Mouse (Mus musculus) MEL (cell line): ENCODE measurements around the gene Fmnl1.

ENCODE experiments used
- CHD2 ChIP-seq: IDR thresholded peaks from 2 replicates; pipeline ENCODE4 v1.6.1; 2011; ENCODE audit warnings: low read length, improper control_type of control experiment
- CTCF ChIP-seq, 3 experiments: IDR thresholded peaks in 2 of 3; conservative IDR thresholded peaks in 1 of 3; 2 replicates each; pipeline ENCODE4 v1.5.1; 2011 to 2012; ENCODE audit warnings: low read length in 3 of 3, low read depth in 2 of 3, mild to moderate bottlenecking in 2 of 3, improper control_type of control experiment in 1 of 3, inconsistent platforms in 1 of 3, mixed read lengths in 1 of 3, moderate library complexity in 1 of 3; ENCODE audit not compliant: control insufficient read depth in 1 of 3, insufficient read depth in 1 of 3, poor library complexity in 1 of 3, severe bottlenecking in 1 of 3
- E2F4 ChIP-seq: IDR thresholded peaks from 2 replicates; pipeline ENCODE4 v1.6.1; 2011; ENCODE audit warnings: low read depth, low read length, improper control_type of control experiment, borderline replicate concordance
- ELF1 ChIP-seq: IDR thresholded peaks from 2 replicates; pipeline ENCODE4 v1.6.1; 2014; ENCODE audit warnings: low read depth, mild to moderate bottlenecking, inconsistent platforms, low read length, improper control_type of control experiment, moderate library complexity
- EP300 ChIP-seq, 2 experiments: IDR thresholded peaks; 2 replicates each; pipeline ENCODE4 v1.6.1; 2011; ENCODE audit warnings: improper control_type of control experiment in 2 of 2, low read length in 2 of 2, low read depth in 1 of 2, mild to moderate bottlenecking in 1 of 2
- GATA1 ChIP-seq: IDR thresholded peaks from 2 replicates; pipeline ENCODE4 v1.6.1; 2011; ENCODE audit warnings: low read depth, low read length, improper control_type of control experiment
- JUND ChIP-seq: IDR thresholded peaks from 2 replicates; pipeline ENCODE4 v1.6.1; 2011; ENCODE audit warnings: low read depth, mild to moderate bottlenecking, improper control_type of control experiment, low read length
- MAX ChIP-seq: IDR thresholded peaks from 2 replicates; pipeline ENCODE4 v1.6.1; 2011; ENCODE audit warnings: low read length, improper control_type of control experiment
- POLR2A ChIP-seq, 2 experiments: IDR thresholded peaks; 2 replicates each; pipeline ENCODE4 v1.6.1; 2011 to 2012; ENCODE audit warnings: low read length in 2 of 2, mild to moderate bottlenecking in 2 of 2, control low read depth in 1 of 2, improper control_type of control experiment in 1 of 2, low read depth in 1 of 2, moderate library complexity in 1 of 2; ENCODE audit not compliant: control insufficient read depth in 1 of 2, insufficient read depth in 1 of 2, poor library complexity in 1 of 2
- POLR2AphosphoS5 ChIP-seq: IDR thresholded peaks from 2 replicates; pipeline ENCODE4 v1.6.1; 2012; ENCODE audit warnings: low read depth, borderline replicate concordance, mild to moderate bottlenecking, inconsistent platforms, low read length, moderate library complexity, mixed read lengths
- RCOR1 ChIP-seq: IDR thresholded peaks from 2 replicates; pipeline ENCODE4 v1.6.1; 2012; ENCODE audit warnings: low read depth, mild to moderate bottlenecking, inconsistent platforms, low read length, improper control_type of control experiment
- SMC3 ChIP-seq: IDR thresholded peaks from 2 replicates; pipeline ENCODE4 v1.6.1; 2011; ENCODE audit warnings: low read depth, low read length, improper control_type of control experiment
- UBTF ChIP-seq: IDR thresholded peaks from 2 replicates; pipeline ENCODE4 v1.6.1; 2012; ENCODE audit warnings: low read depth, mild to moderate bottlenecking, inconsistent platforms, low read length, improper control_type of control experiment, moderate library complexity, borderline replicate concordance; ENCODE audit not compliant: insufficient read depth
- ZKSCAN1 ChIP-seq: IDR thresholded peaks from 2 replicates; pipeline ENCODE4 v1.6.1; 2012; ENCODE audit warnings: low read depth, mild to moderate bottlenecking, inconsistent platforms, low read length, improper control_type of control experiment, moderate library complexity

DNA sequence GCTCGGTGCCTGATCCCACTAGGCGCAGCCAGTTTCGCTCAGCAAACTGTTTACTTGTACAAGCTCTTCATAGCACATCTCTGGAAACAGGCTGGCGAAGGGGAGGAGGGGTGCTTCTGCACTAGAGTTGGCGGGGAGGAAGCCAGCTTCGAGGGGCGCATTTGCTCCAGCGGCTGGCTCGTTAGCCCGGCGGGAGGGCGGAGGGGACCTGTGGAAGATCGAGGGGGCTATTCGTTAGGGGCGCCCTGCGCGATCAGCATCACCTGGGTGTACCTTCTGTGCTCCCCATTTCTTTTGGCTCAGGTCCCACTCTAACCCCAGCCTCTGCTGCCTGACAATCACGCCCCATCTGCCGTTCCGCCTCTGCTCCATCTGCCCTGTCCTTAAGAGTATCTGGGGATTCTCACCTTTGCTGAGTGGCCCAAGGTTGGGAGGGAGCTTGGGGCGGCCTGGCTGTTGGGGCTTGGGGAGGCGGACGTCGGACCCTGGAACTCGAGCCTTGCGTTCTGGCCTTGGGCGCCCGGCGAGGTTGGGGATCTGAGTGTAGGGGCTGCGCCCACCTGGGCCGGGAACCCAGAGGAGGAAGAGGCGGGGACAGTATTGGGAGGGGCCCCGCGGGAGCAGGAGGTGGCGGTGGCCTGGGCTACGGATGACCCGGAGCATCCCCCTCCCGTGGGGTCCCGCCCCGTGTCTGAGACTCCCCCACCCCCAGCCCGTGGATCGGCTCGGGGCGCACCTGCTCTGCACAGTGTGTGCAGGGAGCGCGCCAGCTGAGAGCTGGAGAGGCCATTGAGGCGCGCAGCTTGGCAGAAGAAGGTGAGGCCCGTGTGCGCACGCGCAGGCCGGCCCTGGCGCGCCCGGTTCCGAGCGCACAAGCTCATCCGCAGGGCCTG, 28.2 kb downstream of the Fmnl1 start:
- TF ChIP-seq MAX (no peak), RCOR1 (no peak), POLR2AphosphoS5 (no peak), E2F4 (no peak), SMC3 (no peak), EP300 (IDR thresholded peaks at IDR 0.05; ENCODE audit: low read depth in 1 of 2, low read length in 2 of 2) (no peak), ZKSCAN1 (no peak), JUND (no peak), UBTF (no peak), CTCF (IDR thresholded peaks at IDR 0.05 in 2 of 3, conservative IDR thresholded peaks at IDR 0.05 in 1 of 3; ENCODE audit: control insufficient read depth in 1 of 3, insufficient read depth in 1 of 3, low read depth in 2 of 3, low read length in 3 of 3, poor library complexity in 1 of 3, severe bottlenecking in 1 of 3) (no peak), POLR2A (IDR thresholded peaks at IDR 0.05; ENCODE audit: control insufficient read depth in 1 of 2, insufficient read depth in 1 of 2, low read depth in 1 of 2, low read length in 2 of 2, poor library complexity in 1 of 2) (no peak), CHD2 (no peak), GATA1 (no peak), ELF1 (no peak)
